Comparison of ENCODE assay signal across 28 mouse cellular contexts in the genomic region with DNA sequence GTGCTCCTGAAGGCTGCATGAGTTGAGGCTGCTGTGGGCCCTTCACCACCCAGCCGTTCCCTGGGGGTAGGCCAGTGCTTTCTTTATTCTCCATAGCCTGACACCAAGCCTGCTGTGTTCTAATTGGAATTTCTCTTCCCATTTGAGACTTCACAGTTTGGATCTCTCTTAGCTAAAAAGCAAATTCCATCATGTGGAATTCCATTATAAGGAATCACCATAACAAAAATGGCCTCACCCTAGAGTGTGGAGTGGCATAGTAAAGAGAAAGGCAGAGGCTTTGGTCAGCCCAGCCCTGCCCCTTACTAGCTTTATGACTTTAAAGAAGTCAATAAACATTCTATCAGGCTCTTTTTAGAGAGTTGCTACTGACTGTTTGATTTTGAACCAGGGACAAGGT. TPM values are rescaled to one million over a fixed set of nuclear protein-coding genes. Genes with fewer than 3 reads are reported as not detected.
"Had no signal": no experiment of that assay in that cellular context is flagged by ENCODE, and none has a peak within 500 bp of the region (broad histone marks: within the 10 kb centered on the region; RNA-seq: fewer than 3 reads in every experiment).

No protein-coding gene starts in this region.

- DNase-seq: heart, postnatal 10 days; heart, postnatal 14 days; heart, postnatal 36 days; heart, postnatal 4 days; kidney, adult 11 months; kidney, adult 18-20 months; kidney, adult 2 months; kidney, adult 8-10 months; kidney, adult 9 months; kidney, postnatal 10 days; kidney, postnatal 14 days; kidney, postnatal 25 days; kidney, postnatal 36 days; kidney, postnatal 4 days; layer of hippocampus, adult 9-11 months; layer of hippocampus, postnatal 36 days had no signal

RNA-seq across cellular contexts. Expression of gene Gm11060, which starts 43.5 kb away (rescaled TPM):
- total RNA-seq: heart, postnatal 10 days; heart, postnatal 14 days; heart, postnatal 25 days; heart, postnatal 36 days; heart, postnatal 4 days; hematopoietic stem cell, adult 5-6 weeks; hindbrain, postnatal 0 days; layer of hippocampus, adult 18-20 months; layer of hippocampus, adult 2 months; layer of hippocampus, adult 8-10 months; layer of hippocampus, postnatal 10 days; layer of hippocampus, postnatal 14 days; layer of hippocampus, postnatal 25 days; layer of hippocampus, postnatal 36 days; left cerebral cortex, adult 18-20 months; left cerebral cortex, adult 2 months; left cerebral cortex, adult 8-10 months had no signal
